Mouse (Mus musculus): ENCODE measurements at regions not wholly inside any gene's neighbourhood (a gene's known extent, or its start where the extent isn't known, plus 50 kb on each side); places are given as distances from the start of the nearest gene placed in this dataset.

DNA sequence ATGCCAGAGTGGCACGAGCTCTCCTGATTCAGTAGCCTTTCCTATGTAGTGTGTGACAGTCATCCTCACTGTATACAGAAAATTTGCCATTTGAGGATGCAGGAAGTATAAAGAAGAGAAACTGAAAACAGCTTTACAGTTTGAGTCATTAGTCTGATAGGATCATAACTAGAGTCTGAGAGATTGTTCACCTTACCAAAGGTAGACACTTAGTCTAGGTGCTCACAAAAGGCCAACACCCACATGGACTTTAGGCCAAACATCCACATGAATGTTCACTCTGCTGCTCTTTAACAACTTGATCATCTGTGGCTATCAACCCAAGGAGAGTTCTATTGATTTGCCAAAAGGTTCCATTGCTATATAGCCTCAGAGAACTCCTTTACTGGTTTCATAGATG is 547.2 kb downstream of the Tns1 start:
- Histone ChIP-seq H3K27me3 (replicated peaks) (peaks cover 78% of the 10 kb centered on the region), H3K79me2 (replicated peaks; ENCODE audit: control insufficient read depth, extremely low read depth, insufficient read depth, poor library complexity, severe bottlenecking) (no peaks in the 10 kb centered on the region), H3K9me3 (replicated peaks; ENCODE audit: low read length) (no peaks in the 10 kb centered on the region), H3K36me3 (replicated peaks in 1 of 2; ENCODE audit: control insufficient read depth in 1 of 2, insufficient read depth in 1 of 2, low read length in 1 of 2) (no peaks in the 10 kb centered on the region), H3K4me1 (ENCODE audit: control insufficient read depth in 1 of 2, insufficient read depth in 2 of 2) (no peaks in the 10 kb centered on the region), H3K4me2 (ENCODE audit: insufficient read depth, low read depth, poor library complexity, severe bottlenecking) (no peak overlapping the region), H3K9ac (ENCODE audit: insufficient read depth, low read depth) (no peak overlapping the region), H3K4me3 (replicated peaks in 1 of 3; ENCODE audit: low read depth in 2 of 3, low read length in 2 of 3, poor library complexity in 1 of 3) (no peak overlapping the region), H3K27ac (ENCODE audit: insufficient read depth, low read depth) (no peak overlapping the region)
- TF ChIP-seq ZKSCAN1 (IDR thresholded peaks at IDR 0.05; ENCODE audit: borderline replicate concordance, low read depth, low read length) (no peak), RCOR1 (conservative IDR thresholded peaks at IDR 0.05; ENCODE audit: low read depth, low read length) (no peak), POLR2AphosphoS2 (IDR thresholded peaks at IDR 0.05; ENCODE audit: low read depth, low read length) (no peak), USF2 (conservative IDR thresholded peaks at IDR 0.05; ENCODE audit: low read depth, low read length) (no peak), EP300 (IDR thresholded peaks at IDR 0.05; ENCODE audit: low read length) (no peak), CTCF (conservative IDR thresholded peaks at IDR 0.05 in 1 of 2, IDR thresholded peaks at IDR 0.05 in 1 of 2; ENCODE audit: low read depth in 2 of 2, low read length in 2 of 2) (no peak), ETS1 (conservative IDR thresholded peaks at IDR 0.05; ENCODE audit: low read depth, low read length) (no peak), JUN (IDR thresholded peaks at IDR 0.05; ENCODE audit: insufficient read depth, low read depth, low read length) (no peak), CHD2 (IDR thresholded peaks at IDR 0.05; ENCODE audit: low read length) (no peak), ZMIZ1 (IDR thresholded peaks at IDR 0.05; ENCODE audit: low read depth, low read length) (no peak), MEF2A (IDR thresholded peaks at IDR 0.05; ENCODE audit: borderline replicate concordance, low read depth, low read length) (no peak), POLR2A (IDR thresholded peaks at IDR 0.05; ENCODE audit: low read depth, low read length) (no peak), NELFE (IDR thresholded peaks at IDR 0.05; ENCODE audit: low read depth, low read length) (no peak), USF1 (IDR thresholded peaks at IDR 0.05; ENCODE audit: low read depth, low read length) (no peak), NRF1 (IDR thresholded peaks at IDR 0.05; ENCODE audit: low read depth, low read length) (no peak), E2F4 (IDR thresholded peaks at IDR 0.05; ENCODE audit: insufficient replicate concordance, low read depth, low read length) (no peak), SMC3 (IDR thresholded peaks at IDR 0.05; ENCODE audit: low read depth, low read length) (no peak), MAX (IDR thresholded peaks at IDR 0.05; ENCODE audit: low read length) (no peak), GABPA (IDR thresholded peaks at IDR 0.05; ENCODE audit: insufficient replicate concordance, low read depth, low read length) (no peak)
- dilution Hi-C loops (cut with MboI; ENCODE audit: extremely low pct_ligation_motif_present, extremely low pct_unique_long_range_greater_than_20kb, low sequenced_read_pairs) = no loop called here
- in situ Hi-C loops (cut with MboI; ENCODE audit: low pct_ligation_motif_present, low pct_unique_long_range_greater_than_20kb, low sequenced_read_pairs) = no loop called here
- no peak for DNase-seq (ENCODE audit: extremely low read depth)

DNA sequence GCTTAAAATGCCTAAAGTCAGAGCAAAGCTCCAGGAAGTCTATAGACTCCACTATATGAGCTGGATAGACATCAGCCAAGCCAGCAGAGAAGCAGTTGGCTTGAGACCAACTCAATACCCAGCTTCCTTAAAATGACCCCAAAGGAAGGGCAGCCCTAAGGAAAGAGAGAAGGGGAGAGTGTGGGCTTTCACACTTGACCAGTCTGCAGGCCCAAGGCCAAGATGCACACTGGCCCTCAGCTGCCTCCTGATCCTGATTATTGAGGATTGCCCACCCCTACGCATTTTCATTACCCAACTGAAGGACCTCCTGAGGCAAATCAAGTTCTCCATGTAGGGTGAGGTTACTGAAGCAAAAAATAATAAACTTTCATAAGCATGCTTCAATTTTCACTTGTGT is 548.6 kb downstream of the Tns1 start:
- TF ChIP-seq USF1 (IDR thresholded peaks at IDR 0.05; ENCODE audit: low read depth, low read length) = no peak
- no peak for TF ChIP-seq CHD1 (IDR thresholded peaks at IDR 0.05; ENCODE audit: low read depth, low read length)
- TF ChIP-seq CTCF (conservative IDR thresholded peaks at IDR 0.05 in 1 of 2, IDR thresholded peaks at IDR 0.05 in 1 of 2; ENCODE audit: low read depth in 2 of 2, low read length in 2 of 2) = no peak
- no peak for TF ChIP-seq ETS1 (conservative IDR thresholded peaks at IDR 0.05; ENCODE audit: low read depth, low read length)
- TF ChIP-seq MAFK (IDR thresholded peaks at IDR 0.05; ENCODE audit: insufficient replicate concordance, low read length) = no peak
- no peak for TF ChIP-seq RAD21 (IDR thresholded peaks at IDR 0.05; ENCODE audit: low read depth, low read length)
- no peak for TF ChIP-seq HCFC1 (IDR thresholded peaks at IDR 0.05; ENCODE audit: low read depth, low read length)
- no peak for TF ChIP-seq SMC3 (IDR thresholded peaks at IDR 0.05; ENCODE audit: low read depth, low read length)
- no peak for TF ChIP-seq ZMIZ1 (IDR thresholded peaks at IDR 0.05; ENCODE audit: low read depth, low read length)
- TF ChIP-seq E2F4 (IDR thresholded peaks at IDR 0.05; ENCODE audit: insufficient replicate concordance, low read depth, low read length) = no peak
- TF ChIP-seq NELFE (IDR thresholded peaks at IDR 0.05; ENCODE audit: low read depth, low read length) = no peak
- no peak for TF ChIP-seq USF2 (conservative IDR thresholded peaks at IDR 0.05; ENCODE audit: low read depth, low read length)
- no peak for TF ChIP-seq NRF1 (IDR thresholded peaks at IDR 0.05; ENCODE audit: low read depth, low read length)
- no peak for TF ChIP-seq SIN3A (IDR thresholded peaks at IDR 0.05; ENCODE audit: low read length)
- TF ChIP-seq ZNF384 (IDR thresholded peaks at IDR 0.05; ENCODE audit: low read depth, low read length) = no peak
- no peak for TF ChIP-seq TCF12 (IDR thresholded peaks at IDR 0.05; ENCODE audit: low read depth, low read length)
- TF ChIP-seq MEF2A (IDR thresholded peaks at IDR 0.05; ENCODE audit: borderline replicate concordance, low read depth, low read length) = no peak
- TF ChIP-seq POLR2AphosphoS2 (IDR thresholded peaks at IDR 0.05; ENCODE audit: low read depth, low read length) = no peak
- no peak for TF ChIP-seq EP300 (IDR thresholded peaks at IDR 0.05; ENCODE audit: low read length)
- H3K9ac ChIP-seq (ENCODE audit: insufficient read depth, low read depth) = no peak overlapping the region
- H3K4me2 ChIP-seq (ENCODE audit: insufficient read depth, low read depth, poor library complexity, severe bottlenecking) = no peak overlapping the region
- no peaks in the 10 kb centered on the region for H3K79me2 ChIP-seq (replicated peaks; ENCODE audit: control insufficient read depth, extremely low read depth, insufficient read depth, poor library complexity, severe bottlenecking)
- H3K36me3 ChIP-seq (replicated peaks in 1 of 2; ENCODE audit: control insufficient read depth in 1 of 2, insufficient read depth in 1 of 2, low read length in 1 of 2) = no peaks in the 10 kb centered on the region
- no peaks in the 10 kb centered on the region for H3K9me3 ChIP-seq (replicated peaks; ENCODE audit: low read length)
- in situ Hi-C loops (cut with MboI; ENCODE audit: low pct_ligation_motif_present, low pct_unique_long_range_greater_than_20kb, low sequenced_read_pairs) = no loop called here
- DNase-seq (ENCODE audit: extremely low read depth) = no peak
- H3K4me3 ChIP-seq (replicated peaks in 1 of 3; ENCODE audit: low read depth in 2 of 3, low read length in 2 of 3, poor library complexity in 1 of 3) = no peak overlapping the region
- no peaks in the 10 kb centered on the region for H3K4me1 ChIP-seq (ENCODE audit: control insufficient read depth in 1 of 2, insufficient read depth in 2 of 2)
- no peak overlapping the region for H3K27ac ChIP-seq (ENCODE audit: insufficient read depth, low read depth)
- peaks cover 78% of the 10 kb centered on the region for H3K27me3 ChIP-seq (replicated peaks)
- dilution Hi-C loops (cut with MboI; ENCODE audit: extremely low pct_ligation_motif_present, extremely low pct_unique_long_range_greater_than_20kb, low sequenced_read_pairs) = no loop called here
